Mouse (Mus musculus): Measurements from ENCODE around the gene Scyl1. TPM values are rescaled to one million over a fixed set of nuclear protein-coding genes. Genes with fewer than 3 reads are reported as not detected.
A peak's percentile ranks its signal among the peaks of the same experiment; 100 is the strongest.

Scyl1 gene
- polyA plus RNA-seq, 1 experiment from 2014 or later: 80.0 TPM

DNA sequence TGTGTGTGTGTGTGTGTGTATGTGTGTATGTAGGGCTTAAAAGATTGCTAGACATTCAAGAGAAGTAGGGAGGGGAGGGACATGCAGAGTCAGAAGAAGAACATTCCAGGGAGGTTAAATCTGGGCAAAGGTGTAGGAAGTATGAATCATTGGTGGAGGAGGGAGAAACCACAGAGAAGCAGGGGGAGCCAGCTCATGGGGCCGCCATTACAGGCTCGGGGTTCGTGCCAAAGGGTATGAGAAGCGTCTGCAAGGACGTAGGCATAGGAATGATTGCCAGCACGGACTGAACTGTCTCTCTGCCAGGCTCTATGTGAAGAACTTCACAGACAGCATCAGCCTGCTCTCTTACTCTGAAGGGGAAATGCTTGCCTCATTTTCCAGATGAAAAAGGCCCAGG is 21.7 kb downstream of the Scyl1 start:
- Histone ChIP-seq H3K9me3 (no peaks in the 10 kb centered on the region), H3K27me3 (peaks cover 85% of the 10 kb centered on the region), H3K27ac (no peak overlapping the region), H3K9ac (peak overlapping the region; percentile 7; the same call in 1 of the 2 replicates), H3K36me3 (peaks cover 5% of the 10 kb centered on the region; the same call in 1 of the 2 replicates), H3K4me3 (no peak overlapping the region), H3K4me2 (replicated peaks) (no peak overlapping the region), H3K4me1 (peaks cover 25% of the 10 kb centered on the region)
- no peak for ATAC-seq (ENCODE audit: insufficient number of reproducible peaks, insufficient read depth, low FRiP score, low TSS enrichment)
- 85% methylated on average over 6 of the region's 6 CpGs for WGBS

DNA sequence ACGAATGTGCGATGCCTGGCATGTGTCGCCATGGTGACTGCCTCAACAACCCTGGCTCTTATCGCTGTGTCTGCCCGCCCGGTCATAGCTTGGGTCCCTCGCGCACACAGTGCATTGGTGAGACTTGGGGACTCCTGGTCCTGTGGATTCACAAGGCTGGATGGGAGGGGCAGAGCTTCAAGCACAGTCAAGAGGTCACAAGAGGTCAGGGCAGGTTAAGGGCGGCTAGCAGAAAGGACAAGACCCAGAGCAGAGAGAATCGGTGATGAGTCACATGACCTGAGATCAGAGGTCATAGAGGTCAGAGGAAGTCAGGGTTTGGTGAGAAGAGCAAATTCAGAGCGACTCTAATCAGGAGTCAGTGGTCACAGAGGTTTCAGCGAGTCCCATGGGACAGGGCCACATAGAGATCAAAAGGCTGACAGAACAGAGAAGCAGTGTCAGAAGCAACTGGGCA is 24.3 kb downstream of the Scyl1 start:
- Histone ChIP-seq H3K4me1 (peaks cover 36% of the 10 kb centered on the region), H3K36me3 (no peaks in the 10 kb centered on the region), H3K9ac (no peak overlapping the region), H3K27me3 (peaks cover 77% of the 10 kb centered on the region), H3K9me3 (no peaks in the 10 kb centered on the region), H3K4me2 (replicated peaks) (no peak overlapping the region), H3K27ac (no peak overlapping the region), H3K4me3 (no peak overlapping the region)
- no peak for ATAC-seq (ENCODE audit: insufficient number of reproducible peaks, insufficient read depth, low FRiP score, low TSS enrichment)
- WGBS: 26% methylated on average over 12 of the region's 12 CpGs

DNA sequence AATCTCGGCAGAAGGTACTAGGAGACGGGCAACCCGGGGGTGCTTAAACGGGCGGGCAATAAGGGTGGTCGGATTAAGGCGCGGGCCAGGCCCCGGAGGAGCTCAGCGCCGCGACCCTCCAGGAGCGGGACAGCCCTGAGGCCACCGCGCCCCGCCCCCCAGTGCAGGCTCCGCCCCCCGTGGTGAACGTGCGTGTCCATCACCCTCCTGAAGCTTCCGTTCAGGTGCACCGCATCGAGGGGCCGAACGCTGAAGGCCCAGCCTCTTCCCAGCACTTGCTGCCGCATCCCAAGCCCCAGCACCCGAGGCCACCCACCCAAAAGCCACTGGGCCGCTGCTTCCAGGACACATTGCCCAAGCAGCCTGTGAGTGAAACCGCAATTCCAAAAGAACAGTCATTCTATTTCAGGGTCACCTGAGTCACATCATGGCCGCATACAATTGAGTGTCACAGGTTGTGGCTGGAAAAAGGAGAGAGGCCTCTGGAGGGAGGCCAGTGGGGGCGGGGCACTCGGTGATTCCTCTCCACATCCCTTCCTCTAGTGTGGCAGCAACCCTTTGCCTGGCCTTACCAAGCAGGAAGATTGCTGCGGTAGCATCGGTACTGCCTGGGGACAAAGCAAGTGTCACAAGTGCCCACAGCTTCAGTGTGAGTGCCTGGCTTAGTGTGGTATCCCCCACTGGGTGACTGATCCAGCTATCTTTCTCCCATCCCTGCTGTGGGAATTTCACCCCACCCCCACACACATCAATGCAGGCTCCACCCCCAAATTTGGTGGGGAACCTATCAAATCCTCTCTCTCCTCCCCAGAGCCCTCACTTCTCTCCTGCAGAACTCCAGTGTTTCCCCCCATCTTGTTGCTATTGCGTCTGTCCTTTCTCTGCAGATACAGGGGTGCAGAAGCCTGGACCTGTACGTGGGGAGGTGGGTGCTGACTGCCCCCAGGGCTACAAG is 25.2 kb downstream of the Scyl1 start:
- ATAC-seq (ENCODE audit: insufficient number of reproducible peaks, insufficient read depth, low FRiP score, low TSS enrichment): no peak
- peak overlapping the region; percentile 50 for H3K4me2 ChIP-seq (replicated peaks)
- 5% methylated on average over 36 of the region's 36 CpGs for WGBS
- no peak overlapping the region for H3K27ac ChIP-seq
- peak overlapping the region; percentile 23 for H3K4me3 ChIP-seq
- H3K9me3 ChIP-seq: no peaks in the 10 kb centered on the region
- H3K9ac ChIP-seq: peak overlapping the region; percentile 41
- H3K27me3 ChIP-seq: peaks cover 68% of the 10 kb centered on the region
- H3K4me1 ChIP-seq: peaks cover 33% of the 10 kb centered on the region
- H3K36me3 ChIP-seq: no peaks in the 10 kb centered on the region

DNA sequence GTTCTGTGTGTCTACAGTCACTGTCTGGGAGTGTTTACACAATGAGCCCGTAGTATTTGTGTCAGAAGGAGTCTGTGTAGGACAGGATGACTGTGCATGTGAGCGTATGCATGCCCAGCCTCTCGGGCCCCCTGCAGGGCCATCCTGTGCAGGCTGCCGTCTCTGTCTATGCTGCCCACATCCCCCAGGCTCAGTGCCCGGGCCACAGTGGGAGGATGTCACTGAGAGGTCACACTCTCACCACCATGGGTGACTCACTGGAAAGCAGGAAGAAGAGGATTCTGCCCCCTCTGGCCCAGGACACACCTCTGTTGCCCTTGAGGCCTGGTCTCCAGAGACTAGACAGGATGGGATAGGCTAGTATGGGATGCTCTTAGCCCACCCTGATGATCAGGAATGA is 27.6 kb downstream of the Scyl1 start:
- Histone ChIP-seq H3K27me3 (peaks cover 43% of the 10 kb centered on the region), H3K9me3 (no peaks in the 10 kb centered on the region), H3K4me1 (peaks cover 39% of the 10 kb centered on the region), H3K4me2 (replicated peaks) (no peak overlapping the region), H3K4me3 (no peak overlapping the region), H3K9ac (no peak overlapping the region), H3K36me3 (no peaks in the 10 kb centered on the region), H3K27ac (no peak overlapping the region)
- 51% methylated on average over 5 of the region's 5 CpGs for WGBS
- no peak for ATAC-seq (ENCODE audit: insufficient number of reproducible peaks, insufficient read depth, low FRiP score, low TSS enrichment)

DNA sequence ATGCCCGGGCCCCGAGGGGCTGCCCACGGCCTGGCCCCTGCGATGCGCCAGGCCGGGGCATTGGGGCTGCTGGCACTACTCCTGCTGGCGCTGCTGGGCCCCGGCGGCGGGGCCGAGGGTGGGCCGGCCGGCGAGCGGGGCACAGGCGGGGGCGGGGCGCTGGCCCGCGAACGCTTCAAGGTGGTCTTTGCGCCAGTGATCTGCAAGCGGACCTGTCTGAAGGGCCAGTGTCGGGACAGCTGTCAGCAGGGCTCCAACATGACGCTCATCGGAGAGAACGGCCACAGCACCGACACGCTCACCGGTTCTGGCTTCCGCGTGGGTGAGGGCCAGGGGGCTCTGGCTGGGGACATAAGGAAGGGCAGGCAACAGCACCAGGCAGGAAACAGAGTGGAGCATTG is 29.0 kb downstream of the Scyl1 start:
- H3K9me3 ChIP-seq: no peaks in the 10 kb centered on the region
- peaks cover 36% of the 10 kb centered on the region for H3K27me3 ChIP-seq
- peak overlapping the region; percentile 75 for H3K4me3 ChIP-seq
- peak overlapping the region; percentile 90 for H3K27ac ChIP-seq
- ATAC-seq (ENCODE audit: insufficient number of reproducible peaks, insufficient read depth, low FRiP score, low TSS enrichment): no peak
- peak overlapping the region; percentile 93 for H3K9ac ChIP-seq
- H3K36me3 ChIP-seq: no peaks in the 10 kb centered on the region
- H3K4me1 ChIP-seq: peaks cover 39% of the 10 kb centered on the region
- WGBS: under 1% methylated on average over 32 of the region's 32 CpGs
- peak overlapping the region; percentile 93 for H3K4me2 ChIP-seq (replicated peaks)

DNA sequence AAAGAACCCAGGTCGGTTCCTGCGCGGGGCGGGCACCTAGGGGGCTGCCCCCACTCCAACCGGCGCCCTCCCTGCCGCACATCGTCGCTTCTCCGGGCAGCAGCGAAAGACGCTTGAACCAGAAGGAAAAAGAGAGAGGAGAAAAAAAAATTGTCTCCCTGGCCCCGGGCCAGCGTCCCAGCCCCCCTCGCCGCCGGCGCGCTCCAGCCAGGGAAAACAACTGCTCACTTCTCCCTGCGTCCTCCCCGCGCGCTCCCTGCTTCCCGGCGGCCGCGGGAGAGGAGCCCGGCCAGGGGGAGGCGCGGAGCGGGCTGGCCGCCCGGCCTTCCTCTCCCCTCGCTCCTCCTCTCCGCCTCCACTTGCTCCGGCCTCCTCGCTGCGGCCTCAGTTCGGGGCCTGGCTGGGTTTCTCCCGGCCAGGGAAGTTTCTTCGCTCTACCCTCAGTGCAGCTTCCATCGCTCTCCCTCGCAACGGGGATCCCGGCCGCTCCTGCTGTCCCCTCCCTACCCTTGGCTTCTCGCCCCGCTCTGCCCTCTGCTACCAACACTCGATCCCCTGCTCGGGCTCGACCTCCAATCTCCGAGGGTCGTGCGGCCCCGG is 29.5 kb downstream of the Scyl1 start:
- Histone ChIP-seq H3K4me2 (replicated peaks) (peak overlapping the region; percentile 93), H3K4me3 (peak overlapping the region; percentile 75), H3K27me3 (peaks cover 33% of the 10 kb centered on the region), H3K9me3 (no peaks in the 10 kb centered on the region), H3K36me3 (no peaks in the 10 kb centered on the region), H3K9ac (peak overlapping the region; percentile 93), H3K4me1 (peaks cover 39% of the 10 kb centered on the region), H3K27ac (peak overlapping the region; percentile 90)
- ATAC-seq (ENCODE audit: insufficient number of reproducible peaks, insufficient read depth, low FRiP score, low TSS enrichment): peak; percentile 53; the same call in 1 of the 2 replicates
- under 1% methylated on average over 53 of the region's 55 CpGs for WGBS

DNA sequence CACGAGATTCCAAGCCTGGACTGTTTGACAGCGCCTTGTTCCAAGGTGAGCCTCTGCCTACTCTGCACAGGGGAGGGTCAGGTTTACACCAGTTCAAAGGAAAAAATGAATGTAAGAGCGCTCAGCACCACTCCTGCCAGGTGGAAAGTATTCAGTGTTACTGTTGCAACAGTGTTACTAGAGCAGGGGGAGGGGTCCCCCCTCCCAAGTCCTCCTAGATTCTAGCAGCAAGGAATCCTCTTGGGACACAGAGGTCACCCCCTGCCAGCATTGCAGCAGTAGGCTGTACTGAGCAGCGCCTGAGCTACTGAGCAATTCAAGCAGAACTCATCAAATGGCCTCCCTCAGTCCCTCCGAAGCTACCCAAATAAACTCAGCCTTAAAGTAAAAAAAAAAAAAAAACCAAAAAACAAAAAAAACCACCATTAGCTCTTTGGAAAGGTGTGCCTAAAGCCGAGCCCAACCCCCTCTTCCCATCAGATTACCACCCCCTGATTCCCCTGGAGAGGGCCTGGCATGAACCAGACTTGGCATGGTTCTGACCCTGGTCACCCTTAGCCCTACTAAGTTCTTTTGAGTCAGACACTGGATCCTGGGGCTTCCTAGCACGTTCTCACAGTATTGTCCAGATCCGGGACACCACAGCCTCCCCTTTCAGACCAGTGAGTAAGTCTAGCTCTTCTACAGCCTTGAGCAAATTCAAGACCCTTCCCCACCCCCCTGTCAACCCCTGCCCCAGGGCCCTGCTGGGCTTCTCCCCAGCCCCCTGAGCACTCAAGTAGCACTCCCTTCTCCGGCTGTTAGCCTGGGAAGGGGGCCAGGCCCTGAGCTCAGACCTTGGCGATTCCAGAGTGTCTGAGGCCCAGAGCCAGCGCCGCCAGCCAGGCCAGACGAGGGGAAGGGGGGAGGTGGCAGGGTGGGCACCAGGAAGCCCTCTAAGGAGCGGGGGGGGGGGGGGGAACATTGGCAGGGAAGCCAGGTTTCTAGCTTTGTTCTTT is 30.6 kb downstream of the Scyl1 start, which contains the start of gene Ltbp3:
TSS of gene Ltbp3 (plus strand) at position 585 of the 998 bp plus-strand sequence.
- Histone ChIP-seq H3K9ac (peak within 1 kb of the TSS; percentile 93), H3K4me3 (peak within 1 kb of the TSS; percentile 75), H3K27me3 (peaks cover 26% of the 10 kb centered on the region), H3K36me3 (no peaks in the 10 kb centered on the region), H3K4me2 (replicated peaks) (peak within 1 kb of the TSS; percentile 93), H3K4me1 (peaks cover 29% of the 10 kb centered on the region), H3K9me3 (no peaks in the 10 kb centered on the region), H3K27ac (peak within 1 kb of the TSS; percentile 90)
- 15% methylated on average over 10 of the region's 14 CpGs for WGBS
- no peak for ATAC-seq (ENCODE audit: insufficient number of reproducible peaks, insufficient read depth, low FRiP score, low TSS enrichment)

DNA sequence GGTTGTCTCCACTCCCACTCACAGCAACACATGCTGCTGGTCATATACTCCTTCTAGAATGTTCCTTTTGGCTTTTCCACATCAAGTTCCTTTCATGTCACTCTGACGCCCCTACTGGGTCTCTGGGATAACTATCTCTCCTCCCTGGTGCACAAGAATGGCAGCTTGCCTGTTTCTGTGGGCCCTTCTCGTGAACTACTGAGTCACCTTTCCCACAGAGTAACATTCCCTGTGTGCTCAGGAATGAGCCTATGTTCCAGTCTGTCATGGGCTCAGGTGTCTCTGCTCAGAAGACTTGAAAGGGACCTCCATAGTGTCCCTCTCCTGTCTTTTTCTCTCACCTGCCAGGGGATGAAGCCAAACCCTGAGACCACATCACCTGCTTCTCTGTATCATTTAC is 31.8 kb downstream of the Scyl1 start:
- Histone ChIP-seq H3K36me3 (no peaks in the 10 kb centered on the region), H3K27me3 (peaks cover 17% of the 10 kb centered on the region; the same call in 1 of the 2 replicates), H3K27ac (no peak overlapping the region), H3K9ac (no peak overlapping the region), H3K9me3 (no peaks in the 10 kb centered on the region), H3K4me3 (no peak overlapping the region), H3K4me1 (peaks cover 24% of the 10 kb centered on the region), H3K4me2 (replicated peaks) (no peak overlapping the region)
- 64% methylated on average over 2 of the region's 2 CpGs for WGBS
- no peak for ATAC-seq (ENCODE audit: insufficient number of reproducible peaks, insufficient read depth, low FRiP score, low TSS enrichment)

DNA sequence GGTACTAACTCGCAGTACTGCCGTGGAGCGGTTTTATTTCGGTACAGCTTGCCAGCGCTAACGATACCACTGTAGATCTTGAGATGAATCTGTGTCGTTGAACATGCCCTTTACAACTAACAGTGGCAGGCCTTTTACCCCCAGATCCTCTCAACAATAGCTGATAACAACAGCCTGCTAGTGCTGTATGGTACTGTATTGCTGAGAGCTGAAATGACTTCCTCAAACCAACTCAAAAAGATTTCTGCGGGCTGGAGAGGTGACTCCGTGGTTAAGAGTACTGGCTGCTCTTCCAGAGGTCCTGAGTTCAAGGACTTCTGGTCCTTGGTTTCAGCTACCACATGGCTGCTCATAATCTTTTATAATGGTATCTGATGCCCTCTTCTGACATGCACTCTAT is 36.9 kb downstream of the Scyl1 start:
- no peaks in the 10 kb centered on the region for H3K9me3 ChIP-seq
- WGBS: 83% methylated on average over 9 of the region's 9 CpGs
- H3K27ac ChIP-seq: no peak overlapping the region
- 0 out of 2 replicates have a peak, but pooled peaks cover 7% of the 10 kb centered on the region for H3K27me3 ChIP-seq
- no peaks in the 10 kb centered on the region for H3K36me3 ChIP-seq
- H3K4me1 ChIP-seq: peaks cover 15% of the 10 kb centered on the region
- no peak overlapping the region for H3K9ac ChIP-seq
- ATAC-seq (ENCODE audit: insufficient number of reproducible peaks, insufficient read depth, low FRiP score, low TSS enrichment): no peak
- no peak overlapping the region for H3K4me3 ChIP-seq
- no peak overlapping the region for H3K4me2 ChIP-seq (replicated peaks)

DNA sequence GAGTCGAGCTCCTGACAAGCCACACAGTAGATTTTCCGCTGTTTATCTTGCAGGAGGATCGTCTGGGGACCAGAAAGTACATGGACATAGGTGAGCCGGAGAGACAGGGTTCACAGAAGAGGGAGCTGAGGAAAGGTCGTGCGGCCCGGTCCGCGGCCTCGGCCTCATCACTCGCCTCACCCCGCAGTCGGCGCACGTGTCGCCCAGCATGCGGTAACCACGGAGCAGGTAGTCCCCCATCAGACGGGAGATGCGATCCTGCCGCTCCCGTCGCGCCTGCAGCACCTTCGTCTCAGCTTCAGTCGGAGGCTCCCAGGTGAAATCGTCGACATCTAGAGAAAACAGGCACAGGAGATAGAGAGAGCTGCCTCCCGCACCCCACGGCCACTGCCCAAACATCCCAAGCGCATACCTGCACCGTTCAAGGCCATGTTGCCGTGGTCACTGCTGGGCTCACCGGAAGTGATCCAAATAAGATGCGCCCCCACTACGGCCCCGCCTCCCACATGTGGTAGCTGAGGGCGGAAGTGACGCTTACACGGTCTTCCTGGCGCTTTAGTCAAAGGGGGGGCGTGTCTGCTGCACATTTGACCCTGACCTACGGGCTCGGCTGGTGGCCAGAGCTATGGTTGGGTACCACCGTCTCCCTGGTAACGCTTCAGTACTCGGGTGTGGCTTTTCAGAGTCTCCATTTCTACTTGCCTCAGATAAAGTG is 39.8 kb downstream of the Scyl1 start:
- Histone ChIP-seq H3K4me1 (peaks cover 36% of the 10 kb centered on the region), H3K9me3 (no peaks in the 10 kb centered on the region), H3K27me3 (0 out of 2 replicates have a peak, but pooled peaks cover 3% of the 10 kb centered on the region), H3K36me3 (no peaks in the 10 kb centered on the region), H3K4me3 (peak overlapping the region; percentile 89), H3K9ac (peak overlapping the region; percentile 75), H3K4me2 (replicated peaks) (peak overlapping the region; percentile 97), H3K27ac (peak overlapping the region; percentile 46; the same call in 1 of the 2 replicates)
- WGBS: 1% methylated on average over 47 of the region's 47 CpGs
- ATAC-seq (ENCODE audit: insufficient number of reproducible peaks, insufficient read depth, low FRiP score, low TSS enrichment): peak; percentile 63

Measured in embryonic facial prominence, embryonic 12.5 days (tissue).